Mouse (Mus musculus) thymus, postnatal 4 days (tissue): ENCODE results near the gene Hmgcr.
A peak's percentile ranks its signal among the peaks of the same experiment; 100 is the strongest.

Experiments
- DNase-seq: peaks from one replicate; pipeline ENCODE4 v3.0.0; 2021

Gene Hmgcr

DNA sequence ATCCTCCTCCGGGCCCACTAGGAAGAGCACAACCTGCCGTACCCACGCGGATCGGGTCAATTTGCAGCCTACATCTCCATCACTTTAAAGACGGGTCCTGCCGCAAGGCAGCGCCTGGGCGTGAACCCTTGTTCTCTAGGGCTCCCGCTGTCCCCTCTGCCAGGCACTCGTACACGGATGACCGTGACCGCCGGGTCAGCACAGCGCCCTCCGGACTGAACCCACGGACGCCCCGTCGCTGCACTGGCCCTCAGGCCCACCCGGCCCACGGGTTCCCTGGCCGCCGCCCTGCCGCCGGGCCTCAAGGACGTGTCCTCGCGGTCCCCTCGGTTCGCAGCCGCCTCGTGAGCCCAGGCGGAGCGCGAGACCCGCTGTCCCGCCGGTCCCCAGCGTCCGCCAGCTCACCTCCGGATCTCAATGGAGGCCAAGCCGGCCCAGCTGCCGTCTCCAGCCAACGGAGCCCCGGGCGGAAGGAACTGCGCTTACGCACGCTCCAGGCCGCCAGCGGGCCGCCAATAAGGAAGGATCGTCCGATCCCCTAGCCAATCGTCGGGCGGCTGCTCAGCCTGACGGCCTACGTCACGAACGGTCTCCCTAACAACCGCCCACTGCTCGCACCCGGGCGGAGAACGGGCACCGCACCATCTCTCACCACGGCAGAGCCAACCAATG, at the start of gene Hmgcr:
Hmgcr (minus strand) TSS at position 531 of the 672 bp plus-strand sequence.
- DNase-seq: peak; percentile 94

DNA sequence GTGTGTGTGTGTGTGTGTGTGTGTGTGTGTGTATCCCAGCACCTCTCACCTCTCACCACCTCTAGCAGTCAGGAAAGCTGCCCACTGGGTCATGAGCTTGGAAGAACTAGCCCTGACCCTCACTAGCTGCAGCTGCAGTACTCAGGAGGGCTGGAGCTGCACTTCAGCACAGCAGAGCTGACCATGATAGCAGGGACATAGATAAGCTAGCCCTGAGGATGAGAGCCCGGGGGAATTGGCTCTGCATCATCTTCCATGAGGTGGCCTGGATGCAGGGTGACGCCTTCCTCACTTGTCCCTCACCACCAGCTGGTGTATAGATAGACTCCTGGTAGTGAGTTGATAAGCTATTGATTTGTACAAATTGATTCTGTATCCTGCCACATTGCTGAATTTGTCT, 49.3 kb upstream of the Hmgcr start:
- DNase-seq: no peak

DNA sequence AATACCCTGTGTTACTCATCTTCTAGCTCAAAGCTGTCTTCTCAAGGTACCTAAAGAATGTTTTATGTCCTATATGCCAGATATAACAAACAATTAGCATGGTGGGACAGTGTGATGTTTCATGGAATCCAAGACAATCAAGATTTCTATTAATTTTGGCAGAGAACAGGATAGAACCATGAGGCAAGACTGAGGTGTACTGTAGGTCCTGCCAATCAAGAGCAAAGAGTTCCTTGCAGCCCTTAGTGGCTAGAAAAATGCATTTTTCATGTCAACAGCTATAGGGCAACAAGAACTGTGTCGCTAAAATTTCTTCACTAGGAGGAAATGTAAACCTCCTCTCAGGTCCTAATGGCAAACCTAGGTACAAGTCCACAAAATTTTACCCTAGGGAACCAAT, 47.1 kb upstream of the Hmgcr start:
- DNase-seq: no peak

DNA sequence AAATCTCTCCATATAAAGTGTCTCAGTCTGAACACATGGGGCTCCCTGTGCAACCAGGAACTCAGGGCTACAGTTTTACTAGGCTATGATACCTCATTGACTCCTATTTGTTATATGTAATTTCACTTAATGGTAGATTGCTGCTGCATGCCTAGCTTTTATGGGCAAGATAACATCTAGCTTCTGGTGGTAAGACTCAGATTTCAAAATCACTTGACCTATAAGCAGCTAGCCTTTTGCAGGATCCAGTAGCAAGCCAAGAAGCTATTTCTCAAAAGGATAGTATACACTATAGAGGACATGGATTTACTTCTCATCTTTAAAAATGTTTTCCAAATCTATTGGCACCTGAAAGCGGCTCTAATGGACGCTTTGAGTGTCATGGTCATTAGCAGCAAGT, 45.6 kb upstream of the Hmgcr start:
- DNase-seq: no peak

DNA sequence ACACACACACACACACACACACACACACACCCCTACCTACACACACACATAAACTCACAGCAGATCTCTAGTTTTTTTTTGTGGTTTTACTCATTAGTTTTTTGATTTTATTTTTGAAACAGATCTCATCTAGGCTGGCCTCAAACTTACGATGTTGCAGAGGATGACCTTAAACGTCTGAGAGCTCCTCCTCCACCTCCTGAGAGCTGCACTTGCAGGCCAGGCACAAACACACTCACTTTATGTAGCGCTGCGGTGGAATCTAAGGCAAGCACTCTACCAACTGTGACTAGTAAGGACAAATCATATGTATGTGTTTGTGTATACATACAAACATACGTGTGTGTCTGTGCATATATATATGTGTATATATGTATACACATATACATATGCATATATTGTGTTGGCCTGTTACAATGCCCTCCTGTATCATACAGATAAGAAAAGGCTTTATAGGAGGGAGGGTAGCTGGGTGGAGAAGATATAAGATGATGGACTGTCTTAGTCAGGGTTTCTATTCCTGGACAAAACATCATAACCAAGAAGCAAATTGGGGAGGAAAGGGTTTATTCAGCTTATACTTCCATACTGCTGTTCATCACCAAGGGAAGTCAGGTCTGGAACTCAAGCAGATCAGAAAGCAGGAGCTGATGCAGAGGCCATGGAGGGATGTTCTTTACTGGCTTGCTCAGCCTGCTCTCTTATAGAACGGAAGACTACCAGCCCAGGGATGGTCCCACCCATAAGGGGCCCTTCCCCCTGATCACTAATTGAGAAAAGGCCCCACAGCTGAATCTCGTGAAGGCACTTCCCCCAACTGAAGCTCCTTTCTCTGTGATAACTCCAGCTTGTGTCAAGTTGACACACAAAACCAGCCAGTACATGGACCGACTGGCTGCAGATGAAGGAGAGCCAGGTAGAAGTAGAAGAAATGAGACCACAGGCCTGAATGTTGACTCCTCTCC, 38.8 kb upstream of the Hmgcr start:
- DNase-seq: no peak

DNA sequence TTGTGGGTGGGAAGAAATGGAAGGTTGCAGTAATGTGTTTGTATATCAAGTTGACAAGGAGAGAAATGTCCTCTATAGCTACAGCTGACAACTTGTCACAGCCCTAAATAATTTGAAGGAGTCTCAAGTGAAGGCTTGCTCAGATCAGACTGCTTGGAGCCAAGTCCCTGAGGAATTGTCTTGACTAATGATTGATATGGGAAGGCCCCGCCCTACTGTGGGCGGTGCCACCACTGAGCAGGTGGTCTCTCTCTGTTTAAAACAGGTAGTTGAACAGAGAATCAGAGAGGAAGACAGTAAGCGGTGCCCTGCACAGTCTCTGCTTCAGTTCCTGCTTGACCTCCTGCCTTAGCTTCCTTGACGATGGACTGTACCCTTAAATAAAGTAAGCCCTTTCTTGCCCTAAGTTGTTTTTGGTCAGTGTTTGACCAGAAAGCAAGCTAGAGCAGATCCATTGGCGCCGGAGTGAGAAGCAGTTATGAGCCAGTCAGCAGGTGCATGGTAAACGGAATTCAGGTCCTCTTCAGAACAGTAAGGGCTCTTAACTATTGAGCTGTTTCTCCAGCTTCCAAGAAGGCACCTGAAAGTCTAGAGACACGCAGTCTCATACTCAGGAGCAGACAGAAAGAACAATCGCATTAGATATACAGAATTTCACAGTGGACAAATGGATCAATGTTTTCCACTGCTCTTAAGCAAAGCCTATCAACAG, 32.0 kb upstream of the Hmgcr start:
- no peak for DNase-seq

DNA sequence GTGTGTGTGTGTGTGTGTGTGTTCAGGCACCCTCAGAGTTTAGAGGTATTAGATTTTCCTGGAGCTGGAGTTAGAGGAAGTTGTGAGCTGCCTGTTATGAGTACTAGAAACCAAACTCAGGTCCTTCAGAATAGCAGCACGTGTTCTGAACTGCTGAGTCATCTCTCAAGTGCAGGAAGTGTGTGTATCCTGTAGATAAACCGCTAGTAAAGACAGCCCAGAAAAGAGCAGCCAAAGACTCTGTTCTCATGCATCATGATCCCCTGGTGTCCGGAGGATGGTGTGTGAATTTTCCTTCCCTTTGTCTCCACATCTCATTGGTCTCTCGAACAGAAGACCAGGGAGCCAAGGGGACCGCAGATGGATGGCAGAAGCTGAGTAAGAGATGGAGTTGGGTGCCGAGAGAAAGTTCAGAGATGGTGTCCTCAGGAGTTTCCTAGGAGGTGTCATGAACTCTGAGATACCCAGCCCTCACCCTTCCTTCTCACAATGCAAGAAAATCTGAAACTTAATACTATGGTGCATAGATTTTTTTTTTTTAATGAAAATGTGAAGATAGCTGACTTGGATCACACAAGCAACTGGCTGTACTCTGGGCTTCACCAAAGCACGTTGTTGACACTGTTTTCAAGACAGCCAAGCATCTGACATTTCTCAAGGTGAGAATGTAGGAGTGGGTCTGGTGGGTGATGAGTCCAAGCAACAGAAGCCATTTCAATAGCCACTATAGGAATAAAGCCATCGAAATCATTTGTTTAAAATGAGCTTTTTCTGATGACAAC, 27.3 kb upstream of the Hmgcr start:
- peak; percentile 9 for DNase-seq

DNA sequence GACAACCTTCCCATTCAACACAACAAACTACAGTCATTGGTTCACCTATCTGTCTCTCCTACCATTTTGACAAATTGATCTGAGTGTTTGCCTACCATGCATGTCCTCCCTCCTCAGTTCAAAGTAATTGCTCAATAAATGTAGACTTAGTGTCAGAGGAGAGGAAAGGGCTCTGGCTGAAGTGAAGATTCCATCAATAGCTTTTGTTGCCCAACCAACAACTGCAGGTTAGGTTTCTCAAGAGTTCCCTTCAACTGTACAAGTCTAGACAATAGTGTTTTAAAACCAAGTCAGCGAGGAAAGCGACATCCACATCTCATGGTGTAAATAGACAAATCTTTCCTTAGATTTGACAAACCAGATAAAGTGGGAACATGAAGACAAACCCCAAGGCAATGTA, 24.7 kb upstream of the Hmgcr start:
- DNase-seq: no peak

DNA sequence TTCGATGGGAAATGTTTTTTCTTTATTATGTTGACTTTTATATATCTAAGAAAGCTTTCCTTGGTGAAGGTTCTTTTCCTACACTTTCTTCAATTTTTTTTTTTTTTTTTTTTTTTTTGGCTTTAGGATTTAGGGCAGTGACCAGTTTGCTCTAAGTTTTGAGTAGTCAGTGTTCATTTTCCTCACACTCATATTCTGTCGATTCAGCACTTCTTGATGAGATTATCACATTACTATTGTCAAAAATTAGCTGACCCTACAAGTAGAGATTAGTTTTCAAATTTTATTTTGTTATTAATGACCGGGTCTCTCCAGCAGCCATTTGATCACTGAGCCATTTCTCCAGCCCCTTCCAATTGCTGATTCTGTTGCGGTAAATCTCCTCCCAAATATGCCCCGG, 19.2 kb upstream of the Hmgcr start:
- DNase-seq: no peak

DNA sequence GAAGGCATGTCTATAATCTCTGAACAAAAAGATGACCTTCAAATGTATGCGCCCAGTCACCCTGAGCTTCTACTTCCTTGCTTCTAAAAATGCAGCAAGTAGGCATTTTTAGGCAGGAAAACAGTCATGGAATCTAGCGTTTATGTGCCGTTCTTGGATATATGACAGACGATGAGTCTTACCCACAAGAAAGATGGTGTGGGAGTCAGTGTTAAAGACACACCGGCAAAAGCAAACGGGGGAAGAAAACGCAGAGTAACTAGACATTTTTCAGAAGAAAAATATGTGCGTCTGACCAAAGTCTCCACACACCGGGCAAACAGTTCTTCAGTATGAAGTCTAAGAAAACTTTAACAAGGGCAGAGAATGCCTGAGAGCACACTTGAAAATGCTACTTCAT, 16.5 kb upstream of the Hmgcr start:
- no peak for DNase-seq

DNA sequence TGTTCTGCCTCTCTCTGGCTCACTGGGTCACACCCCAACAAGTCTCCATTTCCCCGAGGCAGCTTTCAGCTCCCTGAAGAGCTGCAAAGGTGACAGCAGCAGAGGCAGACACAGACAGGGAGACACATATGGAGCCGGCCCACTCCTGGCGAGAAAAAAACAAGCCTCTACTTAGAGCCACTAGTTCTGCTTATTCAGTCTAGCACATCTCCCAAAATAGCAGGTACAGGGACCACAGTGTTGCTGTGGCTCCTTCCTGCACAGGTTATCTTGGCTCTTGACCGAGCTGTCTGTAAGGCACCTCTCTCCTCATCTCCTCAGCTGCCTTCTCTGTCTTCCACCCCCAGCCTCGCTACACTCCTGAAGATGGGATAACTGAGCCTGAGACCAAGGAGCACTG, 14.0 kb upstream of the Hmgcr start:
- no peak for DNase-seq

DNA sequence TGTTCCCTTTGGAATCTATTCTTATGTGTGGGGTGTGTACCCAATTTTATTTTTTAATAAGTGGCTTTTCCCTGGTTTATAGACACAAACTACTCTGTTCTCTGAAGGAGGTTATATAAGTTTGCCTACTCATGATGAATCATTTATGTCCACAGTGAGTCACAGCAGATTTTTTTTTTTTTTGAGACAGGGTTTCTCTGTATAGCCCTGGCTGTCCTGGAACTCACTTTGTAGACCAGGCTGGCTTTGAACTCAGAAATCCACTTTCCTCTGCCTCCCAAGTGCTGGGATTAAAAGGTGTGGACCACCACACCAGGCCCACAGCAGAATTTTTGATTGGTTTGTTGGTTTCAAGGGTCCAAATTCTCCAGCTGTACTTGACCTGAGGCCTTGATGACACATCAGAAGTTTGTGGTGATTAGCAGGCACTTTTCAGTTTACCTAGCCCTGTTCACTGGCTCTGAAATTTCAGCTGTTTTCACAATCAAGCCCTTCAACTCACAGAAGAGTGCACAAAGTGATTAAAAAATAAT, 10.4 kb upstream of the Hmgcr start:
- no peak for DNase-seq

DNA sequence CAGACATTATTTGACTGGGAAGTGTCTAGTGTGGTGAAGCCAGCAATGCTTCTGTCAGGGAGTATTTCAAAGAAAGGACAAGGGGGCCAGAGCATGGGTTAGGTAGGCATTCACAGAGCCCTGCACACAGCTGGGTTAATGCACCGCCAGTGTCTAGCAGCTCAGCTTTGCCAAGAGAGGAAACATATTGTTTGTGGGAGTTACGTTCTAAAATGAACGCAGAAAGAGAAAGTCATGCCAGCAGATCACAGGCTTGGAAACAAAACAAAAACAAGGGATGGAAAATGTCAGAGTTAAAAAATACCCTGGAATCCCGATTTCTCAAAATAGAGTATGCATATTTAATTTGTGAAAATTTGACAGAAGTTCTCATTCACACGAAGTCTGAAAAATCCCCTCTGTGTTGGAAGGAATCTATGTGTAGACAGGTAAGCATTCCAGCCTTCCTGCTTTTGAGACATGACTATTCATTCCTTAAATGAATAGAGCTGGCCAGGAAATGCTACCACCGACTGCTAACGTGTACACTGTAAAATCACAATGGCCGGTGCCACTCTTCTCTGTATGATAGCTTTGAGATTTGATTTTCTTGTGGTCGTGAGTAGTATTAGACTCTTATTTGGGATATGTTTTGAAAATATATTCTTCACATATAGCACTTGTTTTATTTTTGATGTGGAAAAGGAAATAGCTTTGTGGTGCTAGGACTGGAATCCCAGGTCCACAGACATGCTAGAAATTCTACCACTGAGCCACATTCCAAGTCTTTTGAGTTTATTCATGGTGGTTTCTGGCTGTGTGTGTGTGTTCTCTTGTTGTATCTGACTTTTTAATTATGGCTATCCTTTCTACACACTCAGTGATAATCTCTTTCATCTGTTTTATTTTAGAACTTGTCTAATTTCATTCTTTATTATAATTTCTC, 9.7 kb upstream of the Hmgcr start:
- no peak for DNase-seq

DNA sequence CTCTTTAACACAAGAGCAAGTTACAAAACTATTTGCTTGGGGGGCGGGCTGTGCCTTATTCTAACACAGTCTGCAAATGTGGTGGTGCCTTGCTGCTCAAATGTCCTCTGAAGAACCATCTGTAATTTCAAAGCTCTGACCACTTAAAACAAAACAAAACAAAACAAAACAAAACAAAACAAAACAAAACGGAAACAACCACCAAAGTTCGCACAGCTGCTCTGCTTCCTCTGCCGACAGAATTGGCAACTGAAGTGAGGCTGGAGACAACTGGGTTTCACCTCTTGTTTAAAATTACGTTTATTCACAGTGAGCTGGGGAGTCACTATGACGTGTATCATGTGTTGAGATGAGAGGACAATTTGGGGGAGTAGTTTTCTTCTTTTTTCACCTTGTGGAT, 7.9 kb upstream of the Hmgcr start:
- no peak for DNase-seq

DNA sequence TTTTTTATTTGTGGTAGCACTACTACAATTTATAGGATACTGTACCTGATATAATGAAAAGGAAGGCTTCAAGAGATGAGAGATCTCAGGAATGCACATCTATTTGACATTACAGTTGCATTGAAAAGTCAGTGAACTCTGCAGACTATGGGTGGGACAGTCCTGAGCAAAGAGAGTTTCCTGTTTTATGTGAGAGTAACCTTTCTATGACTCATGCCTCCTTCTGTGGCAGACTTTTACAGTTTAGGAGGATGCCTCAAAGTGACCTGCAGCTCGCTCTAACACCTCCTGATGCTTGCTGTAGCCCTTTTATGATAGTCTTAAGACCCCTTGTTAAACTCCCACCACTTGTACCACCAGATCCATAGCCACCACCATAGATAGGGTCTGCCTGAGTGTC, 6.3 kb upstream of the Hmgcr start:
- no peak for DNase-seq

DNA sequence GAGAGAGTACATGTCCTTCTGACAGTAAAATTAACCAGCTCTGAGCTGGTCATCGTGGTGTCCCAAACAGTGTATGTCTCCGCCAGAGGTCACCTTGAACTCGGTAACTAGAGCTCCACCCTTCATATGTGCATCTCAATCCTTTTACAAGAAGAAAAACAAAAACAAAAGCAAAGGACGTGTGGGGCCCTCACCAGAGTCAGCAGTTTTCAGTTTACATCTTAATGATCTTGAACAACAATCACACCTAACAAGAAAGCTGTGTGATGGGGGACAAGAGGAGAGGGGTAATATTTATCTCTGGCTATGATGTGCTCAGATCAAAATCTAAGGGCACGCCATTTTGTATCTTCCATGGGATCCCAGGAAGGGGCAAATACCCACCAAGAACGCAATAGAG, 5.0 kb upstream of the Hmgcr start:
- DNase-seq: no peak

DNA sequence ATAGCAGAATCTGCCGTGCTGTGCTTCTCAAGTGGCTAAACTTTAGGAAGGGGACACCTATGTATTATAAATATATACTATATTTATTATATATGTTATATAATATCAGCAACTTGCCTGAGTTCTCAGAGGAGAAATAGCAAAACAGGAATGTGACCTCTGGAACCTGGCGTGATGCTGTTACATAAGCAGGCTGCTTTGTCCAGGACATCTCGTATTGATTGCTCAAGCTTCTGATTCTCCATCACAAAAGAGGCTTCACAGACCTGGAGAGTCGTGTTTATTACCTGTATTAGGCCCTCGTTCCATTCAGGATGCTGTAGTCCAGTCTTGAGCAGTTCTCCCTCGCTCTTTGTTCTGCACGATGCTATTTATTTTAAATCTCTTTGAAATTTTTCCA, 3.1 kb upstream of the Hmgcr start:
- DNase-seq: no peak

DNA sequence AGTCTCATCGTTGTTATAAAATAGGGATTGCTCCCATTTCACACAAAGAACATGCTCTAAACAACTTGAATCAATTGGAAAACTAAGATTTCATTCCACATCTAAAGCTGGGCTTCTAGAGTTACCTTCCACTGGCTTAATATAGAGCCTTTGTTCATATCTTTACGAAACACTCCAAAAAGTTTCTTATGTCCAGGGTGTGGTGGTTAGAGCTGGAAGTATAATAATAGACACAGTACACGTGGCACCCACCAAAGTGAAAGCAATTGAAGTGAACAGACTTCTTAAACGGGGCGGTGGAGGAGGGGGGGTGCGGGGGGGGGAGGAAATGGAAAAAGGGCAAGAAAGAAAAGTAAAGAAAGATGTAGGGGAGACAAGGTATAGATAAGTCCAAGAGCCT, 1.5 kb upstream of the Hmgcr start:
- no peak for DNase-seq

DNA sequence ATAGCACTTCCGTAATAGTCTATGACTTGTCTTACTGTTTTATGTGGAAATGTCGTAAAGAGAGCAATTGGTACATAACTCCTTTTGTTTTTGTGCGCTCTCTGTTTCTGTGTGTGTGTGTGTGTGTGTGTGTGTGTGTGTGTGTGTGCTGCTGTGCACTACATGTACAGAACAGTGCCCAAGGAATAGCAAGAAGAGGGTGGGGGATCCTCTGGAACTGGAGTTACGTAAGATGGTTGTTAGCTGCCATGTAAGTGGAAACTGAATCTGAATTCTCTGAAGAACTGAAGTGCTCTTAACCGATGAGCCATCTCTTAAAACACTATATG, 1.1 kb upstream of the Hmgcr start:
- DNase-seq: no peak

DNA sequence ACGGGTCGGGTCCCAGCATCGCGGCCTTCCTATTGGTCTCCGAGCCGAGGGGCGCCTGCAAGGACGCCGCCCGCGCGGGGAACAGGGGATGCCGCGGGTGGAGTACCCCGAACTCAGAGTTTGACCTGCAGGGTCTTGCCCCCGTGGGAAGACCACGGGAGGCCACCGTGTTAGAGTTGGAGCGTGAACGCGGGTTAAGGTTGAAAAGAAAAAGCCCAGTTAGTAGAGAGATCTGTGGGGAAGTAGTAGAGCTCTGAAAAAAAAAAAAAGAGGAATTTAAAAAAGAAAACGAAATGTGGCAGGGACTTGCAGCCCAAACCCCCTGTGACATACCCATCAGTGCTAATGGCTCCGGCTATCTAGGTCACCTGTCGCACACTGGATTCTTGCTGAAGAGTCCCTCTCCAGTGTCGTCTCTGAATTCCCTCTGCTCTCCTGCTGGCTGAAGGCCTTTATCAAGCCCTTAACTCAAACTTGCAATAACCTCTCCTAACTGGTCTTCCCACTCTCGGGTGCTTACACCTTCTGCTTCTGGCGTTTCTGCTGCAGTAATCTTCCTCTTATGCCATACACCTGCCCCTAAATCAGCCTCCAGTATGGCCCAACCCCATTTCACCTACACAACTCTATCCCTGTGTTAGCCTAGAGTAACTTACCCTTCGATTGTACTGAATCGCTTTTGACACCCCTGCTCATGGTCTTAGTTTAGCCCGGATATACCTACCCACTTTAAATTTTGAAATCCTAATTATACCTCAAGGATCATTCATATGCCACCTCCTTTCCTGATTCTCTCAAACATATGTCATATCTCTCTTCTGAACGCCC, 556 bp upstream of the Hmgcr start:
- DNase-seq: no peak

DNA sequence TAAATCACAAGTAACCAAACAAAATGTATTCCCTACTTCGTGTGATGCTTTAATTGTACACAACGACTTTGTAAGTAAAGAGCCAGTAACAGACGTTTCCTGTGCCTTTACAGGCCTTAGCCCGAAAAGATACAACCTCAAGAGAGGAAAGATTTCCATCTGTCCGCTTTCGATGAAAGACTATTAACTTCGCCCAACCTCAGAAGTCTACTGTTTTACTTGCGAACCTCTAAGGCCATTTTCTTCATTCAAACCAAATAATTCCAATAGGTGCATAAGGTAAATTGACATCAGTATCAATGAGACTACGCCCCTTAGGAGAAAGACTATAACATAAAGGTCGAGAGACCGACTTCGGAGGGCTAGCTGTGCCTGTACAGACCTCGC, 724 bp downstream of the Hmgcr start:
- no peak for DNase-seq
